ENCODE assay signal across 7 mouse cellular contexts in the genomic region with DNA sequence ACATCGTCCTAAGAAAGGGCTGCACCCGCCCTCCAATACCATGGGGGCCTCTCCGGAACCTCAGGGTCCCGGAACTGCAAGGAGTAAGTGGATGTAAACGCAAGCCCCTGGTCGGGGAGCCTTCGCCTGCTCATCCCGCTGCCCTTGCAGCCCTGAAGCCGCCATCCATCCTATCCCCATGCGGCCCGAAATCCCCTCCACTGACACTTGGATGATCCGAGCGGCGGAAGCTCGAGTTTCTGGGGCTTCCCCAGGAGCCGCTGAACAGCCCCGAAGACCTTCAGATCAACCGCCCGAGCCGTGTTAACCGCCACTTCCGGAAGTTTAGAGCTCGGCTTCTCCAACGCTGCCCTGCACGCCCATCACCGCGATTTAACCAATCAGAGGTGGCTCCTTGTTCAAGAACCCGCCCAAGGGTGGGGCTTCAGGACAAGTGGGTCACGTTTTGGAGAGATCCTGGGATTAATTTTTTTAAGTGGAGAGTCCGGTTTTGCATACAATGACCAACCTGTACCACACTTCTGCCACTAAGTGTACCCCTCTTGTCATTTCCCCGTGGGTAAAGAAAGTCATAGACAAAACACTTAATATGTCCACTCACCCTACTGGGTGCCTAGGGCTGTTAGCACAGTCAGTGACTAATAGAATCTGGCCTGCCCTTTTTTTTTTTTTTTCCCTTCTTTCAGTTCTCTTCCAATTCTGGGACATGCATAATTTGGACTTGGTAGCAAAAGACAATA. TPM values are rescaled to one million over a fixed set of nuclear protein-coding genes. Genes with fewer than 3 reads are reported as not detected.
DNase-seq lines count a peak whose midpoint lies in the region; ATAC-seq and TF ChIP-seq lines count a peak whose summit lies in the region.

No protein-coding gene starts in this region.

- H3K36me3 ChIP-seq in intestine, postnatal 0 days (ENCODE audit: control insufficient read depth, insufficient read depth) = no peaks in the 10 kb centered on the region
- 0 out of 2 replicates have a peak, but pooled peaks cover 3% of the 10 kb centered on the region for H3K36me3 ChIP-seq in midbrain, embryonic 12.5 days
- no peaks in the 10 kb centered on the region for H3K36me3 ChIP-seq in small intestine, adult 2 months (ENCODE audit: control insufficient read depth, insufficient read depth, low read length)

- peak; percentile 95 for ATAC-seq in intestine, postnatal 0 days
- ATAC-seq in midbrain, embryonic 12.5 days (ENCODE audit: low FRiP score, low read depth) = peak; percentile 99

- H3K9me3 ChIP-seq in intestine, postnatal 0 days (ENCODE audit: control insufficient read depth) = no peaks in the 10 kb centered on the region
- H3K9me3 ChIP-seq in midbrain, embryonic 12.5 days = no peaks in the 10 kb centered on the region

- H3K4me3 ChIP-seq in intestine, postnatal 0 days (ENCODE audit: low read depth, low read length) = peak overlapping the region; percentile 74
- H3K4me3 ChIP-seq in midbrain, embryonic 12.5 days = peak overlapping the region; percentile 78
- peak overlapping the region; percentile 71 for H3K4me3 ChIP-seq in small intestine, adult 2 months (ENCODE audit: low read depth, low read length)

- DNase-seq in adrenal gland, adult 8-10 months = peak; percentile 98
- DNase-seq in embryo, embryonic 9.5 days (ENCODE audit: extremely low spot score) = peak; percentile 98
- peak; percentile 72 for DNase-seq in gonadal fat pad, adult 2 months (ENCODE audit: low read depth)
- peak; percentile 96 for DNase-seq in left cerebral cortex, postnatal 4 days

- peak overlapping the region; percentile 76 for H3K9ac ChIP-seq in intestine, postnatal 0 days (ENCODE audit: low read depth, low read length)
- H3K9ac ChIP-seq in midbrain, embryonic 12.5 days (replicated peaks) = peak overlapping the region; percentile 88

- no peaks in the 10 kb centered on the region for H3K4me1 ChIP-seq in intestine, postnatal 0 days (replicated peaks; ENCODE audit: control insufficient read depth, insufficient read depth, low read length)
- peaks cover 6% of the 10 kb centered on the region for H3K4me1 ChIP-seq in midbrain, embryonic 12.5 days
- H3K4me1 ChIP-seq in small intestine, adult 2 months (ENCODE audit: control insufficient read depth, insufficient read depth, insufficient read length, low read length) = no peaks in the 10 kb centered on the region; the same call in 1 of the 2 replicates

- TF ChIP-seq POLR2A in small intestine, adult 2 months (IDR thresholded peaks at IDR 0.05; ENCODE audit: low read depth, low read length) = peak; percentile 74

- H3K27me3 ChIP-seq in intestine, postnatal 0 days (replicated peaks; ENCODE audit: control insufficient read depth, insufficient read depth, low read length) = no peaks in the 10 kb centered on the region
- H3K27me3 ChIP-seq in midbrain, embryonic 12.5 days = no peaks in the 10 kb centered on the region
- H3K27me3 ChIP-seq in small intestine, adult 2 months (ENCODE audit: control insufficient read depth, insufficient read depth, low read length) = no peaks in the 10 kb centered on the region

- intact Hi-C loops in left cerebral cortex, postnatal 4 days (cut with DNase I) = no loop called here

- peak overlapping the region; percentile 91 for H3K4me2 ChIP-seq in intestine, postnatal 0 days (replicated peaks; ENCODE audit: low read depth)
- peak overlapping the region; percentile 88 for H3K4me2 ChIP-seq in midbrain, embryonic 12.5 days (replicated peaks)

- H3K27ac ChIP-seq in intestine, postnatal 0 days (ENCODE audit: low read depth, low read length) = peak overlapping the region; percentile 9; the same call in 1 of the 2 replicates
- H3K27ac ChIP-seq in midbrain, embryonic 12.5 days (replicated peaks) = peak overlapping the region; percentile 75
- 0 out of 2 replicates have a peak overlapping the region, but pooled peaks have one; percentile 24 for H3K27ac ChIP-seq in small intestine, adult 2 months (ENCODE audit: insufficient read depth, low read depth, low read length)

- no peak for TF ChIP-seq CTCF in intestine, postnatal 0 days (IDR thresholded peaks at IDR 0.05; ENCODE audit: low read depth)
- no peak for TF ChIP-seq CTCF in small intestine, adult 2 months (IDR thresholded peaks at IDR 0.05; ENCODE audit: extremely low read depth, insufficient read length, insufficient replicate concordance, low read depth, low read length)

- WGBS in intestine, postnatal 0 days = under 1% methylated on average over 31 of the region's 31 CpGs
- WGBS in midbrain, embryonic 12.5 days = under 1% methylated on average over 31 of the region's 31 CpGs
- under 1% methylated on average over 31 of the region's 31 CpGs for WGBS in small intestine, adult 2 months

RNA-seq across cellular contexts. Expression of a gene that starts 8.0 kb away (rescaled TPM):
- 10 to 100 TPM; 29.3 to 36.6 (median 32.8) TPM for total RNA-seq in adrenal gland, adult 8-10 months (2022)
- polyA plus RNA-seq in gonadal fat pad, adult 2 months (2012; rRNA removed) = 13.3 and 15.9 TPM in 2 replicates
- polyA plus RNA-seq in intestine, postnatal 0 days (2015; fragmentation: Nextera tagmentation; extraction: Ambion mirVana) = 50.3 and 51.9 TPM in 2 replicates
- total RNA-seq in left cerebral cortex, postnatal 4 days (2021) = 10 to 100 TPM; 15.3 to 15.8 TPM
- 63.9 and 73.7 TPM in 2 replicates for polyA plus RNA-seq in midbrain, embryonic 12.5 days (2016; fragmentation: Nextera tagmentation; extraction: Ambion mirVana)
- 0.57 and 0.90 TPM in 2 replicates for polyA plus RNA-seq in small intestine, adult 2 months (2012; rRNA removed)

RNA-seq across cellular contexts. Expression of a gene that starts 8.1 kb away (rescaled TPM):
- 1 to 10 TPM; 2.5 to 4.3 (median 3.4) TPM for total RNA-seq in adrenal gland, adult 8-10 months (2022)
- 3.6 and 5.0 TPM in 2 replicates for polyA plus RNA-seq in gonadal fat pad, adult 2 months (2012; rRNA removed)
- polyA plus RNA-seq in intestine, postnatal 0 days (2015; fragmentation: Nextera tagmentation; extraction: Ambion mirVana) = 0.86 and 0.96 TPM in 2 replicates
- total RNA-seq in left cerebral cortex, postnatal 4 days (2021) = under 1 TPM; 0.52 to 0.58 TPM
- polyA plus RNA-seq in midbrain, embryonic 12.5 days (2016; fragmentation: Nextera tagmentation; extraction: Ambion mirVana) = 1.1 and 1.2 TPM in 2 replicates
- 0.05 and 0.06 TPM in 2 replicates for polyA plus RNA-seq in small intestine, adult 2 months (2012; rRNA removed)

RNA-seq across cellular contexts. Expression of a gene that starts 9.9 kb away (rescaled TPM):
- total RNA-seq in adrenal gland, adult 8-10 months (2022) = 10 to 100 TPM; 12.1 to 23.4 (median 18.7) TPM
- polyA plus RNA-seq in gonadal fat pad, adult 2 months (2012; rRNA removed) = 8.3 and 10.1 TPM in 2 replicates
- polyA plus RNA-seq in intestine, postnatal 0 days (2015; fragmentation: Nextera tagmentation; extraction: Ambion mirVana) = 2.5 and 3.0 TPM in 2 replicates
- 10 to 100 TPM; 14.4 to 14.6 TPM for total RNA-seq in left cerebral cortex, postnatal 4 days (2021)
- polyA plus RNA-seq in midbrain, embryonic 12.5 days (2016; fragmentation: Nextera tagmentation; extraction: Ambion mirVana) = 9.8 and 10.5 TPM in 2 replicates
- polyA plus RNA-seq in small intestine, adult 2 months (2012; rRNA removed) = 0.72 and 0.99 TPM in 2 replicates

RNA-seq across cellular contexts. Expression of a gene that starts 58.9 kb away (rescaled TPM):
- 100 to 1,000 TPM in 3 of 4 experiments, 10 to 100 TPM in 1; 96.5 to 138 (median 126) TPM for total RNA-seq in adrenal gland, adult 8-10 months (2022)
- polyA plus RNA-seq in gonadal fat pad, adult 2 months (2012; rRNA removed) = 32.5 and 36.4 TPM in 2 replicates
- 10.2 and 10.3 TPM in 2 replicates for polyA plus RNA-seq in intestine, postnatal 0 days (2015; fragmentation: Nextera tagmentation; extraction: Ambion mirVana)
- 10 to 100 TPM; 28.9 to 32.0 TPM for total RNA-seq in left cerebral cortex, postnatal 4 days (2021)
- 21.1 and 26.1 TPM in 2 replicates for polyA plus RNA-seq in midbrain, embryonic 12.5 days (2016; fragmentation: Nextera tagmentation; extraction: Ambion mirVana)
- 7.4 and 11.1 TPM in 2 replicates for polyA plus RNA-seq in small intestine, adult 2 months (2012; rRNA removed)

Comparison
In these comparisons a context has a peak if more than half of its experiments do, and no peak if none do; other contexts are left out.
1. Peak in every context shown above with its lines: DNase-seq, ATAC-seq, H3K4me3 ChIP-seq and H3K27ac ChIP-seq.
2. H3K27ac ChIP-seq: peak in every context shown above with its lines; median percentile 75 in midbrain, embryonic 12.5 days; 24 in small intestine, adult 2 months; 9 in intestine, postnatal 0 days.